Mouse (Mus musculus) lung, embryonic 14.5 days (tissue): Measurements from ENCODE around the gene Ugcg. TPM values are rescaled to one million over a fixed set of nuclear protein-coding genes. Genes with fewer than 3 reads are reported as not detected.

Experiments
- ATAC-seq: fragments of 200-750 bp; cut with Nextera tagmentation; 2 replicates; pipeline ENCODE4 v1.8.0; 2017; ENCODE audit warnings: mild to moderate bottlenecking, moderate TSS enrichment, moderate library complexity; ENCODE audit not compliant: insufficient read depth
- DNase-seq: peaks from one replicate; pipeline ENCODE4 v3.0.0-alpha.2; 2015
- H3K27ac ChIP-seq: fragments of 300-500 bp; sonication (generic); 2 replicates; pipeline ENCODE4 v1.5.1; 2014; ENCODE audit warnings: low read depth, mild to moderate bottlenecking, moderate library complexity
- H3K27me3 ChIP-seq: fragments of 300-500 bp; sonication (generic); 2 replicates; pipeline ENCODE4 v1.6.1; 2014; ENCODE audit warnings: low read length, control low read depth; ENCODE audit not compliant: insufficient read depth
- H3K36me3 ChIP-seq: fragments of 300-500 bp; sonication (generic); 2 replicates; pipeline ENCODE4 v1.6.1; 2014; ENCODE audit warnings: control low read depth; ENCODE audit not compliant: insufficient read depth
- H3K4me1 ChIP-seq: fragments of 300-500 bp; sonication (generic); 2 replicates; pipeline ENCODE4 v1.6.1; 2014; ENCODE audit warnings: antibody characterized with exemption, control low read depth; ENCODE audit not compliant: insufficient read depth
- H3K4me2 ChIP-seq: fragments of 300-500 bp; sonication (generic); 2 replicates; pipeline ENCODE4 v1.6.1; 2014; ENCODE audit warnings: mild to moderate bottlenecking
- H3K4me3 ChIP-seq: fragments of 300-500 bp; sonication (generic); 2 replicates; pipeline ENCODE4 v1.5.1; 2014; ENCODE audit warnings: low read depth, low read length
- H3K9ac ChIP-seq: fragments of 300-500 bp; sonication (generic); 2 replicates; pipeline ENCODE4 v1.6.1; 2014
- H3K9me3 ChIP-seq: fragments of 300-500 bp; sonication (generic); 2 replicates; pipeline ENCODE4 v1.6.1; 2016; ENCODE audit warnings: low read depth, low read length, control low read depth
- CTCF ChIP-seq: IDR thresholded peaks from 2 replicates; pipeline ENCODE4 v1.5.1; 2016; ENCODE audit warnings: antibody characterized with exemption, low read depth
- WGBS: fragments of 180-500 bp; shearing (Covaris S2); extraction: QIAGEN DNeasy Blood & Tissue Kit; methylation state at CpG from one replicate; pipeline ENCODE4 v1.1.7; 2014; 5-methylcytosine and 5-hydroxymethylcytosine counted together
- polyA plus RNA-seq: library from polyadenylated mRNA; unstranded; fragments of >200 nt; fragmentation: Nextera tagmentation; extraction: Ambion mirVana; gene quantifications from 2 replicates; pipeline ENCODE4 v1.2.1, GENCODE M21; 2014

Gene Ugcg
- polyA plus RNA-seq, 1 experiment from 2014 or later, result 13.8 TPM

GRCm38 (mm10) chr4:59239312-59239728 is 50.3 kb downstream of the Ugcg start:
- TF ChIP-seq CTCF, result no peak
- DNase-seq, result peak; percentile 40
- Histone ChIP-seq H3K27ac (no peak overlapping the region), H3K9ac (no peak overlapping the region), H3K27me3 (no peaks in the 10 kb centered on the region), H3K4me1 (no peaks in the 10 kb centered on the region), H3K36me3 (no peaks in the 10 kb centered on the region), H3K9me3 (no peaks in the 10 kb centered on the region), H3K4me2 (no peak overlapping the region), H3K4me3 (no peak overlapping the region)
- WGBS, result 20% methylated on average over 9 of the region's 9 CpGs
- ATAC-seq, result no peak

- ATAC-seq, result no peak
- Histone ChIP-seq H3K36me3 (no peaks in the 10 kb centered on the region), H3K4me2 (no peak overlapping the region), H3K4me3 (no peak overlapping the region), H3K27ac (no peak overlapping the region), H3K9me3 (no peaks in the 10 kb centered on the region), H3K9ac (no peak overlapping the region), H3K4me1 (no peaks in the 10 kb centered on the region), H3K27me3 (no peaks in the 10 kb centered on the region)
- DNase-seq, result no peak
- TF ChIP-seq CTCF, result no peak
- WGBS, result 92% methylated on average over 9 of the region's 9 CpGs
Measured at GRCm38 (mm10) chr4:59240160-59240559, 51.1 kb downstream of the Ugcg start.

- H3K36me3 ChIP-seq, result no peaks in the 10 kb centered on the region
- DNase-seq (no peak), ATAC-seq (no peak)
- no peak overlapping the region for H3K9ac ChIP-seq
- no peaks in the 10 kb centered on the region for H3K9me3 ChIP-seq
- H3K27ac ChIP-seq, result no peak overlapping the region
- H3K27me3 ChIP-seq, result no peaks in the 10 kb centered on the region
- no peak overlapping the region for H3K4me3 ChIP-seq
- 86% methylated on average over 4 of the region's 4 CpGs for WGBS
- TF ChIP-seq CTCF, result peak; percentile 24; the same call in 1 of the 2 replicates
- no peak overlapping the region for H3K4me2 ChIP-seq
- H3K4me1 ChIP-seq, result no peaks in the 10 kb centered on the region
Measured at GRCm38 (mm10) chr4:59241096-59241495, 52.0 kb downstream of the Ugcg start.

- TF ChIP-seq CTCF, result no peak
- Histone ChIP-seq H3K4me2 (no peak overlapping the region), H3K9ac (no peak overlapping the region), H3K27me3 (no peaks in the 10 kb centered on the region), H3K36me3 (no peaks in the 10 kb centered on the region), H3K27ac (no peak overlapping the region), H3K9me3 (no peaks in the 10 kb centered on the region), H3K4me1 (no peaks in the 10 kb centered on the region), H3K4me3 (no peak overlapping the region)
- DNase-seq (no peak), ATAC-seq (no peak)
- WGBS, result 89% methylated on average over 3 of the region's 3 CpGs
Measured at GRCm38 (mm10) chr4:59242221-59242620, 53.2 kb downstream of the Ugcg start.

- Histone ChIP-seq H3K9ac (no peak overlapping the region), H3K27me3 (no peaks in the 10 kb centered on the region), H3K27ac (no peak overlapping the region), H3K4me2 (no peak overlapping the region), H3K4me3 (no peak overlapping the region), H3K4me1 (no peaks in the 10 kb centered on the region), H3K9me3 (no peaks in the 10 kb centered on the region), H3K36me3 (no peaks in the 10 kb centered on the region)
- ATAC-seq, result no peak
- TF ChIP-seq CTCF, result no peak
- DNase-seq, result no peak
- 79% methylated on average over 7 of the region's 7 CpGs for WGBS
Measured at GRCm38 (mm10) chr4:59243802-59244493, 54.9 kb downstream of the Ugcg start.

- no peak for ATAC-seq
- H3K36me3 ChIP-seq, result no peaks in the 10 kb centered on the region
- no peaks in the 10 kb centered on the region for H3K4me1 ChIP-seq
- DNase-seq, result no peak
- no peak overlapping the region for H3K4me3 ChIP-seq
- no peak overlapping the region for H3K27ac ChIP-seq
- no peak for TF ChIP-seq CTCF
- no peaks in the 10 kb centered on the region for H3K9me3 ChIP-seq
- H3K9ac ChIP-seq, result no peak overlapping the region
- WGBS, result 58% methylated on average over 7 of the region's 7 CpGs
- H3K27me3 ChIP-seq, result no peaks in the 10 kb centered on the region
- H3K4me2 ChIP-seq, result no peak overlapping the region
Measured at GRCm38 (mm10) chr4:59244791-59245555, 55.9 kb downstream of the Ugcg start.

- DNase-seq (no peak), ATAC-seq (no peak)
- H3K9ac ChIP-seq, result no peak overlapping the region
- no peak overlapping the region; the same call in 1 of the 2 replicates for H3K27ac ChIP-seq
- no peaks in the 10 kb centered on the region for H3K27me3 ChIP-seq
- TF ChIP-seq CTCF, result no peak
- H3K4me1 ChIP-seq, result no peaks in the 10 kb centered on the region
- 79% methylated on average over 4 of the region's 4 CpGs for WGBS
- no peaks in the 10 kb centered on the region for H3K36me3 ChIP-seq
- H3K9me3 ChIP-seq, result no peaks in the 10 kb centered on the region
- H3K4me2 ChIP-seq, result no peak overlapping the region
- H3K4me3 ChIP-seq, result no peak overlapping the region
Measured at GRCm38 (mm10) chr4:59245776-59246175, 56.7 kb downstream of the Ugcg start.
